Mouse (Mus musculus): ENCODE measurements at regions not wholly inside any gene's neighbourhood (a gene's known extent, or its start where the extent isn't known, plus 50 kb on each side); places are given as distances from the start of the nearest gene placed in this dataset.
"Not testable (repeated sequence)": the region's sequence is repeated elsewhere in the genome, so short reads cannot be mapped to it uniquely, and the experiment has no call there.

- DNase-seq (ENCODE audit: low spot score) = no peak
- Histone ChIP-seq H3K9me3 (replicated peaks; ENCODE audit: low read length) (no peaks in the 10 kb centered on the region), H3K4me1 (replicated peaks; ENCODE audit: insufficient read depth, low read length) (no peaks in the 10 kb centered on the region), H3K36me3 (ENCODE audit: insufficient read depth, low read length) (no peaks in the 10 kb centered on the region), H3K27ac (no peak overlapping the region), H3K4me2 (ENCODE audit: low read length) (no peak overlapping the region), H3K27me3 (ENCODE audit: insufficient read depth, low read length) (no peaks in the 10 kb centered on the region), H3K9ac (ENCODE audit: low read depth, low read length) (no peak overlapping the region), H3K4me3 (replicated peaks; ENCODE audit: low read depth, low read length) (no peak overlapping the region)
- TF ChIP-seq CTCF (IDR thresholded peaks at IDR 0.05; ENCODE audit: low read depth) = no peak
- WGBS = 93% methylated on average over 5 of the region's 5 CpGs
- no peak for ATAC-seq (replicated peaks; ENCODE audit: low FRiP score, low read depth)
Measured at GRCm38 (mm10) chr13:46017742-46018141, 52.9 kb upstream of the Atxn1 start.

GRCm38 (mm10) chr13:46017011-46017410, 52.2 kb upstream of the Atxn1 start:
- not testable (repeated sequence) for ATAC-seq (replicated peaks; ENCODE audit: low FRiP score, low read depth); H3K4me1 ChIP-seq (replicated peaks; ENCODE audit: insufficient read depth, low read length); H3K27me3 ChIP-seq (ENCODE audit: insufficient read depth, low read length); H3K4me3 ChIP-seq (replicated peaks; ENCODE audit: low read depth, low read length); DNase-seq (ENCODE audit: low spot score); H3K9me3 ChIP-seq (replicated peaks; ENCODE audit: low read length); H3K9ac ChIP-seq (ENCODE audit: low read depth, low read length); H3K27ac ChIP-seq; H3K36me3 ChIP-seq (ENCODE audit: insufficient read depth, low read length); H3K4me2 ChIP-seq (ENCODE audit: low read length)
- WGBS = 80% methylated on average over 2 of the region's 2 CpGs

- no peaks in the 10 kb centered on the region for H3K36me3 ChIP-seq (ENCODE audit: insufficient read depth, low read length)
- TF ChIP-seq CTCF (IDR thresholded peaks at IDR 0.05; ENCODE audit: low read depth) = no peak
- H3K9ac ChIP-seq (ENCODE audit: low read depth, low read length) = no peak overlapping the region
- H3K27me3 ChIP-seq (ENCODE audit: insufficient read depth, low read length) = no peaks in the 10 kb centered on the region
- ATAC-seq (replicated peaks; ENCODE audit: low FRiP score, low read depth) = no peak
- no peak for DNase-seq (ENCODE audit: low spot score)
- WGBS = 89% methylated on average over 7 of the region's 7 CpGs
- no peak overlapping the region for H3K4me2 ChIP-seq (ENCODE audit: low read length)
- no peaks in the 10 kb centered on the region for H3K9me3 ChIP-seq (replicated peaks; ENCODE audit: low read length)
- no peaks in the 10 kb centered on the region for H3K4me1 ChIP-seq (replicated peaks; ENCODE audit: insufficient read depth, low read length)
- no peak overlapping the region for H3K4me3 ChIP-seq (replicated peaks; ENCODE audit: low read depth, low read length)
- H3K27ac ChIP-seq = no peak overlapping the region
Measured at GRCm38 (mm10) chr13:46015231-46015630, 50.4 kb upstream of the Atxn1 start.

GRCm38 (mm10) chr13:46014637-46015036, 49.8 kb upstream of the Atxn1 start:
- Histone ChIP-seq H3K27me3 (ENCODE audit: insufficient read depth, low read length) (no peaks in the 10 kb centered on the region), H3K4me1 (replicated peaks; ENCODE audit: insufficient read depth, low read length) (no peaks in the 10 kb centered on the region), H3K27ac (no peak overlapping the region), H3K4me3 (replicated peaks; ENCODE audit: low read depth, low read length) (no peak overlapping the region), H3K4me2 (ENCODE audit: low read length) (no peak overlapping the region), H3K9ac (ENCODE audit: low read depth, low read length) (no peak overlapping the region), H3K9me3 (replicated peaks; ENCODE audit: low read length) (no peaks in the 10 kb centered on the region), H3K36me3 (ENCODE audit: insufficient read depth, low read length) (no peaks in the 10 kb centered on the region)
- WGBS = 72% methylated on average over 2 of the region's 2 CpGs
- no peak for TF ChIP-seq CTCF (IDR thresholded peaks at IDR 0.05; ENCODE audit: low read depth)
- no peak for ATAC-seq (replicated peaks; ENCODE audit: low FRiP score, low read depth)
- DNase-seq (ENCODE audit: low spot score) = no peak

Data from kidney, postnatal 0 days (tissue).